Mouse (Mus musculus) adrenal gland, postnatal 10 days (tissue): ENCODE measurements around the gene Hhipl2. TPM values are rescaled to one million over a fixed set of nuclear protein-coding genes. Genes with fewer than 3 reads are reported as not detected.
"Not testable (repeated sequence)": the region's sequence is repeated elsewhere in the genome, so short reads cannot be mapped to it uniquely, and the experiment has no call there.

ENCODE experiments used
- DNase-seq: peaks from one replicate; pipeline ENCODE4 v3.0.0; 2021; ENCODE audit warnings: mixed read lengths
- long read RNA-seq, 2 experiments: library from polyadenylated mRNA; stranded (forward); transcript quantifications; one replicate each; pipeline ENCODE4 v2.0.0; 2021
- total RNA-seq, 2 experiments: library from RNA; stranded (reverse); gene quantifications; 2 replicates each; pipeline ENCODE4 v1.2.3; 2021

Gene Hhipl2
- total RNA-seq: not detected
- long read RNA-seq, experiment 1: 0 reads
- long read RNA-seq, experiment 2: 0 reads

GRCm38 (mm10) chr1:183417873-183418272, at the start of gene Hhipl2:
Hhipl2 (plus strand) TSS chr1:183418215.
- DNase-seq: no peak

GRCm38 (mm10) chr1:183368601-183369400, 49.2 kb upstream of the Hhipl2 start:
- no peak for DNase-seq

- peak; percentile 97 for DNase-seq
Observed at GRCm38 (mm10) chr1:183369427-183370014, 48.5 kb upstream of the Hhipl2 start, which contains the start of gene Mia3. Mia3 (minus strand) TSS chr1:183369553.

- DNase-seq: no peak
Observed at GRCm38 (mm10) chr1:183374728-183375127, 43.3 kb upstream of the Hhipl2 start.

GRCm38 (mm10) chr1:183377045-183377444, 41.0 kb upstream of the Hhipl2 start:
- DNase-seq: no peak

- peak; percentile 28 for DNase-seq
Observed at GRCm38 (mm10) chr1:183378321-183378941, 39.6 kb upstream of the Hhipl2 start.

- not testable (repeated sequence) for DNase-seq
Observed at GRCm38 (mm10) chr1:183379376-183379775, 38.6 kb upstream of the Hhipl2 start.

- no peak for DNase-seq
Observed at GRCm38 (mm10) chr1:183381816-183382215, 36.2 kb upstream of the Hhipl2 start.

- no peak for DNase-seq
Observed at GRCm38 (mm10) chr1:183382621-183383020, 35.4 kb upstream of the Hhipl2 start.

GRCm38 (mm10) chr1:183387421-183387820, 30.6 kb upstream of the Hhipl2 start:
- not testable (repeated sequence) for DNase-seq

- peak; percentile 93 for DNase-seq
Observed at GRCm38 (mm10) chr1:183388426-183389406, 29.3 kb upstream of the Hhipl2 start, which contains the start of gene Taf1a. Taf1a (plus strand) TSS chr1:183388981.

- no peak for DNase-seq
Observed at GRCm38 (mm10) chr1:183403396-183403795, 14.6 kb upstream of the Hhipl2 start.

- no peak for DNase-seq
Observed at GRCm38 (mm10) chr1:183414081-183414727, 3.8 kb upstream of the Hhipl2 start.

- no peak for DNase-seq
Observed at GRCm38 (mm10) chr1:183419741-183420140, 1.7 kb downstream of the Hhipl2 start.

GRCm38 (mm10) chr1:183420296-183420695, 2.3 kb downstream of the Hhipl2 start:
- no peak for DNase-seq

GRCm38 (mm10) chr1:183424100-183424499, 6.1 kb downstream of the Hhipl2 start:
- no peak for DNase-seq

- DNase-seq: no peak
Observed at GRCm38 (mm10) chr1:183434918-183435317, 16.9 kb downstream of the Hhipl2 start.

- DNase-seq: peak; percentile 95
Observed at GRCm38 (mm10) chr1:183439036-183439435, 21.0 kb downstream of the Hhipl2 start.

GRCm38 (mm10) chr1:183442015-183442774, 24.2 kb downstream of the Hhipl2 start:
- DNase-seq: peak; percentile 86

GRCm38 (mm10) chr1:183453066-183453465, 35.1 kb downstream of the Hhipl2 start:
- no peak for DNase-seq
